Mouse (Mus musculus): ENCODE measurements around the gene Rif1. TPM values are rescaled to one million over a fixed set of nuclear protein-coding genes. Genes with fewer than 3 reads are reported as not detected.

The Rif1 gene
- total RNA-seq, 2 experiments from 2014 or later = 25.7 to 28.5 TPM

GRCm38 (mm10) chr2:52042714-52043113 is 29.9 kb upstream of the Rif1 start:
- no peak for TF ChIP-seq CTCF (IDR thresholded peaks at IDR 0.05)
- DNase-seq (ENCODE audit: extremely low spot score in 1 of 2, low spot score in 2 of 2) = no peak
- peak overlapping the region; percentile 16; the same call in 1 of the 2 replicates for H3K27ac ChIP-seq
- intact Hi-C loops (cut with DNase I) = no loop called here
- H3K4me3 ChIP-seq = no peak overlapping the region

- H3K27ac ChIP-seq = no peak overlapping the region
- TF ChIP-seq CTCF (IDR thresholded peaks at IDR 0.05) = no peak
- DNase-seq (ENCODE audit: extremely low spot score in 1 of 2, low spot score in 2 of 2) = no peak
- intact Hi-C loops (cut with DNase I) = no loop called here
- no peak overlapping the region for H3K4me3 ChIP-seq
Measured at GRCm38 (mm10) chr2:52043485-52043884, 29.1 kb upstream of the Rif1 start.

- Histone ChIP-seq H3K4me3 (no peak overlapping the region), H3K27ac (no peak overlapping the region)
- no peak for DNase-seq (ENCODE audit: extremely low spot score in 1 of 2, low spot score in 2 of 2)
- intact Hi-C loops (cut with DNase I) = no loop called here
- no peak for TF ChIP-seq CTCF (IDR thresholded peaks at IDR 0.05)
Measured at GRCm38 (mm10) chr2:52046032-52046431, 26.6 kb upstream of the Rif1 start.

- H3K27ac ChIP-seq = no peak overlapping the region
- intact Hi-C loops (cut with DNase I) = no loop called here
- DNase-seq (ENCODE audit: extremely low spot score in 1 of 2, low spot score in 2 of 2) = no peak
- H3K4me3 ChIP-seq = no peak overlapping the region
- TF ChIP-seq CTCF (IDR thresholded peaks at IDR 0.05) = no peak
Measured at GRCm38 (mm10) chr2:52050823-52051222, 21.8 kb upstream of the Rif1 start.

- TF ChIP-seq CTCF (IDR thresholded peaks at IDR 0.05) = no peak
- H3K27ac ChIP-seq = no peak overlapping the region
- DNase-seq (ENCODE audit: extremely low spot score in 1 of 2, low spot score in 2 of 2) = no peak
- intact Hi-C loops (cut with DNase I) = no loop called here
- H3K4me3 ChIP-seq = no peak overlapping the region
Measured at GRCm38 (mm10) chr2:52052335-52052734, 20.3 kb upstream of the Rif1 start.

- TF ChIP-seq CTCF (IDR thresholded peaks at IDR 0.05) = no peak
- no peak for DNase-seq (ENCODE audit: extremely low spot score in 1 of 2, low spot score in 2 of 2)
- H3K27ac ChIP-seq = no peak overlapping the region
- intact Hi-C loops (cut with DNase I) = no loop called here
- no peak overlapping the region for H3K4me3 ChIP-seq
Measured at GRCm38 (mm10) chr2:52053502-52053901, 19.1 kb upstream of the Rif1 start.

- intact Hi-C loops (cut with DNase I) = no loop called here
- TF ChIP-seq CTCF (IDR thresholded peaks at IDR 0.05) = no peak
Measured at GRCm38 (mm10) chr2:52055616-52056015, 17.0 kb upstream of the Rif1 start.

GRCm38 (mm10) chr2:52057099-52057498 is 15.5 kb upstream of the Rif1 start:
- no peak overlapping the region for H3K27ac ChIP-seq
- no peak for DNase-seq (ENCODE audit: extremely low spot score in 1 of 2, low spot score in 2 of 2)
- no peak overlapping the region for H3K4me3 ChIP-seq
- intact Hi-C loops (cut with DNase I) = no loop called here
- TF ChIP-seq CTCF (IDR thresholded peaks at IDR 0.05) = no peak

More at GRCm38 (mm10) chr2:52055616-52056015, 17.0 kb upstream of the Rif1 start:
- H3K27ac ChIP-seq = no peak overlapping the region
- no peak for DNase-seq (ENCODE audit: extremely low spot score in 1 of 2, low spot score in 2 of 2)
- H3K4me3 ChIP-seq = no peak overlapping the region

- Histone ChIP-seq H3K27ac (no peak overlapping the region), H3K4me3 (no peak overlapping the region)
- DNase-seq (ENCODE audit: extremely low spot score in 1 of 2, low spot score in 2 of 2) = no peak
- TF ChIP-seq CTCF (IDR thresholded peaks at IDR 0.05) = no peak
- intact Hi-C loops (cut with DNase I) = no loop called here
Measured at GRCm38 (mm10) chr2:52057681-52058080, 15.0 kb upstream of the Rif1 start.

- intact Hi-C loops (cut with DNase I) = no loop called here
- DNase-seq (ENCODE audit: extremely low spot score in 1 of 2, low spot score in 2 of 2) = no peak
- Histone ChIP-seq H3K4me3 (no peak overlapping the region), H3K27ac (no peak overlapping the region)
- TF ChIP-seq CTCF (IDR thresholded peaks at IDR 0.05) = no peak
Measured at GRCm38 (mm10) chr2:52068641-52069040, 4.0 kb upstream of the Rif1 start.

- TF ChIP-seq CTCF (IDR thresholded peaks at IDR 0.05) = no peak
- H3K27ac ChIP-seq = no peak overlapping the region
- no peak for DNase-seq (ENCODE audit: extremely low spot score in 1 of 2, low spot score in 2 of 2)
- H3K4me3 ChIP-seq = no peak overlapping the region
- intact Hi-C loops (cut with DNase I) = no loop called here
Measured at GRCm38 (mm10) chr2:52070816-52071215, 1.8 kb upstream of the Rif1 start.

GRCm38 (mm10) chr2:52071241-52071991 is 1.2 kb upstream of the Rif1 start:
- no peak for DNase-seq (ENCODE audit: extremely low spot score in 1 of 2, low spot score in 2 of 2)
- Histone ChIP-seq H3K27ac (no peak overlapping the region), H3K4me3 (no peak overlapping the region)
- intact Hi-C loops (cut with DNase I) = no loop called here
- no peak for TF ChIP-seq CTCF (IDR thresholded peaks at IDR 0.05)

GRCm38 (mm10) chr2:52072065-52072490 is 554 bp upstream of the Rif1 start:
- no peak for DNase-seq (ENCODE audit: extremely low spot score in 1 of 2, low spot score in 2 of 2)
- intact Hi-C loops (cut with DNase I) = loop anchor here (1.0 to 2.0 kb wide), 4 partner anchors 33 to 1775 kb away; partner anchors contain the start of genes Mmadhc, Nmi and Tnfaip6
- TF ChIP-seq CTCF (IDR thresholded peaks at IDR 0.05) = no peak
- peak overlapping the region; percentile 97 for H3K4me3 ChIP-seq
- no peak overlapping the region for H3K27ac ChIP-seq
